Mouse (Mus musculus): ENCODE data around the gene Crip2. TPM values are rescaled to one million over a fixed set of nuclear protein-coding genes. Genes with fewer than 3 reads are reported as not detected.

The Crip2 gene
- polyA plus RNA-seq, 1 experiment = 137 TPM

- Histone ChIP-seq H3K27ac (ENCODE audit: insufficient read depth, low read length) (no peak overlapping the region), H3K27me3 (ENCODE audit: control insufficient read depth, insufficient read depth, low read length) (no peaks in the 10 kb centered on the region), H3K4me1 (ENCODE audit: control insufficient read depth, insufficient read depth, insufficient read length) (peaks cover 13% of the 10 kb centered on the region; the same call in 1 of the 2 replicates), H3K4me3 (ENCODE audit: extremely low read depth, insufficient read depth, insufficient read length) (no peak overlapping the region), H3K36me3 (ENCODE audit: control insufficient read depth, insufficient read depth, low read length) (peaks cover 1% of the 10 kb centered on the region; the same call in 1 of the 2 replicates)
- TF ChIP-seq POLR2A (IDR thresholded peaks at IDR 0.05; ENCODE audit: low read depth, low read length) = no peak
- TF ChIP-seq CTCF (IDR thresholded peaks at IDR 0.05; ENCODE audit: extremely low read depth, insufficient read depth, insufficient read length, insufficient replicate concordance) = no peak
- no peak for DNase-seq (ENCODE audit: low read depth in 1 of 2, low spot score in 2 of 2)
- 71% methylated on average over 11 of the region's 11 CpGs for WGBS
Measured at GRCm38 (mm10) chr12:113163561-113164006, 23.5 kb downstream of the Crip2 start.

- H3K4me3 ChIP-seq (ENCODE audit: extremely low read depth, insufficient read depth, insufficient read length) = no peak overlapping the region
- TF ChIP-seq CTCF (IDR thresholded peaks at IDR 0.05; ENCODE audit: extremely low read depth, insufficient read depth, insufficient read length, insufficient replicate concordance) (no peak), POLR2A (IDR thresholded peaks at IDR 0.05; ENCODE audit: low read depth, low read length) (no peak; the same call in 1 of the 2 replicates)
- H3K27me3 ChIP-seq (ENCODE audit: control insufficient read depth, insufficient read depth, low read length) = no peaks in the 10 kb centered on the region
- DNase-seq (ENCODE audit: low read depth in 1 of 2, low spot score in 2 of 2) = peak; percentile 69 to 79
- 6% methylated on average over 9 of the region's 9 CpGs for WGBS
- peaks cover under 1% of the 10 kb centered on the region; the same call in 1 of the 2 replicates for H3K36me3 ChIP-seq (ENCODE audit: control insufficient read depth, insufficient read depth, low read length)
- peak overlapping the region; percentile 82 for H3K27ac ChIP-seq (ENCODE audit: insufficient read depth, low read length)
- peaks cover 11% of the 10 kb centered on the region; the same call in 1 of the 2 replicates for H3K4me1 ChIP-seq (ENCODE audit: control insufficient read depth, insufficient read depth, insufficient read length)
Measured at GRCm38 (mm10) chr12:113168031-113168536, 28.0 kb downstream of the Crip2 start.

GRCm38 (mm10) chr12:113176960-113177725 is 37.1 kb downstream of the Crip2 start:
- Histone ChIP-seq H3K27me3 (ENCODE audit: control insufficient read depth, insufficient read depth, low read length) (no peaks in the 10 kb centered on the region), H3K4me3 (ENCODE audit: extremely low read depth, insufficient read depth, insufficient read length) (no peak overlapping the region), H3K4me1 (ENCODE audit: control insufficient read depth, insufficient read depth, insufficient read length) (no peaks in the 10 kb centered on the region), H3K36me3 (ENCODE audit: control insufficient read depth, insufficient read depth, low read length) (no peaks in the 10 kb centered on the region), H3K27ac (ENCODE audit: insufficient read depth, low read length) (no peak overlapping the region)
- DNase-seq (ENCODE audit: low read depth in 1 of 2, low spot score in 2 of 2) = no peak
- TF ChIP-seq POLR2A (IDR thresholded peaks at IDR 0.05; ENCODE audit: low read depth, low read length) (no peak), CTCF (IDR thresholded peaks at IDR 0.05; ENCODE audit: extremely low read depth, insufficient read depth, insufficient read length, insufficient replicate concordance) (no peak)
- 87% methylated on average over 18 of the region's 18 CpGs for WGBS

GRCm38 (mm10) chr12:113181020-113181419 is 41.0 kb downstream of the Crip2 start:
- H3K36me3 ChIP-seq (ENCODE audit: control insufficient read depth, insufficient read depth, low read length) = no peaks in the 10 kb centered on the region
- no peak overlapping the region for H3K4me3 ChIP-seq (ENCODE audit: extremely low read depth, insufficient read depth, insufficient read length)
- DNase-seq (ENCODE audit: low read depth in 1 of 2, low spot score in 2 of 2) = no peak
- TF ChIP-seq CTCF (IDR thresholded peaks at IDR 0.05; ENCODE audit: extremely low read depth, insufficient read depth, insufficient read length, insufficient replicate concordance) (no peak), POLR2A (IDR thresholded peaks at IDR 0.05; ENCODE audit: low read depth, low read length) (no peak)
- 76% methylated on average over 4 of the region's 4 CpGs for WGBS
- H3K27me3 ChIP-seq (ENCODE audit: control insufficient read depth, insufficient read depth, low read length) = peaks cover 7% of the 10 kb centered on the region
- H3K27ac ChIP-seq (ENCODE audit: insufficient read depth, low read length) = no peak overlapping the region
- peaks cover 7% of the 10 kb centered on the region for H3K4me1 ChIP-seq (ENCODE audit: control insufficient read depth, insufficient read depth, insufficient read length)

GRCm38 (mm10) chr12:113184945-113185344 is 44.9 kb downstream of the Crip2 start:
- Histone ChIP-seq H3K4me1 (ENCODE audit: control insufficient read depth, insufficient read depth, insufficient read length) (peaks cover 18% of the 10 kb centered on the region), H3K27ac (ENCODE audit: insufficient read depth, low read length) (no peak overlapping the region), H3K4me3 (ENCODE audit: extremely low read depth, insufficient read depth, insufficient read length) (no peak overlapping the region), H3K36me3 (ENCODE audit: control insufficient read depth, insufficient read depth, low read length) (no peaks in the 10 kb centered on the region), H3K27me3 (ENCODE audit: control insufficient read depth, insufficient read depth, low read length) (peaks cover 10% of the 10 kb centered on the region)
- DNase-seq (ENCODE audit: low read depth in 1 of 2, low spot score in 2 of 2) = no peak
- WGBS = 75% methylated on average over 5 of the region's 5 CpGs
- TF ChIP-seq CTCF (IDR thresholded peaks at IDR 0.05; ENCODE audit: extremely low read depth, insufficient read depth, insufficient read length, insufficient replicate concordance) (no peak), POLR2A (IDR thresholded peaks at IDR 0.05; ENCODE audit: low read depth, low read length) (no peak)

GRCm38 (mm10) chr12:113185442-113186291 is 45.6 kb downstream of the Crip2 start, which contains the start of gene Tmem121:
TSS of gene Tmem121 (plus strand) at chr12:113185930.
- Histone ChIP-seq H3K27ac (ENCODE audit: insufficient read depth, low read length) (no peak within 1 kb of the TSS), H3K36me3 (ENCODE audit: control insufficient read depth, insufficient read depth, low read length) (no peaks in the 10 kb centered on the region), H3K27me3 (ENCODE audit: control insufficient read depth, insufficient read depth, low read length) (peaks cover 10% of the 10 kb centered on the region), H3K4me1 (ENCODE audit: control insufficient read depth, insufficient read depth, insufficient read length) (peaks cover 18% of the 10 kb centered on the region), H3K4me3 (ENCODE audit: extremely low read depth, insufficient read depth, insufficient read length) (peak within 1 kb of the TSS; percentile 48; the same call in 1 of the 2 replicates)
- WGBS = 9% methylated on average over 60 of the region's 63 CpGs
- no peak for DNase-seq (ENCODE audit: low read depth in 1 of 2, low spot score in 2 of 2)
- TF ChIP-seq POLR2A (IDR thresholded peaks at IDR 0.05; ENCODE audit: low read depth, low read length) (no peak), CTCF (IDR thresholded peaks at IDR 0.05; ENCODE audit: extremely low read depth, insufficient read depth, insufficient read length, insufficient replicate concordance) (no peak)

Data from spleen, adult 2 months (tissue).